Mouse (Mus musculus) stomach, postnatal 0 days (tissue): ENCODE measurements around the gene Ralgapa2.

ENCODE experiments used
- CTCF ChIP-seq: IDR thresholded peaks from 2 replicates; pipeline ENCODE4 v1.5.1; 2016; ENCODE audit warnings: antibody characterized with exemption, low read depth, mild to moderate bottlenecking, moderate library complexity
- EP300 ChIP-seq: optimal IDR thresholded peaks from 2 replicates; pipeline ENCODE3; 2016; ENCODE audit warnings: antibody characterized with exemption

DNA sequence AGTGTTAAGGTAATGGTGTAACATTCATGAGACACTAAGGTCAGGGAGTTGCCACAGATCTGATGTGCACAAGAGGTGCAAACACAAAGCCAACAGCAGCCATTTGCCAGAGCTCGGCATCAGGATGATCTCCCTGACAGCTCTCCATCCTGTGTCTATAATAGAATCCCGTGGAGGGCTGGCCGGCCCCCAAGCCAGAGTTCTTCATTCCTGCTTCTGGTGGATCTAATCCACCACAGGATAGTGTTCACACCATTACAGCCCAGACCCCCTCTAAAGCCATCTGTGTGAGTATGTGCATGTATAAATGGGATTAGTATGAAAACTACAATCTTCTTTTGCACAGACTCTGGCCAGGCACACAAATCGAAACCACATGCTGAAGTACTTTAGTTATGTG lies 150.2 kb downstream of the Ralgapa2 start:
- TF ChIP-seq CTCF (no peak), EP300 (no peak)
